Mouse (Mus musculus): Measurements from ENCODE around the gene Nudt11. TPM values are rescaled to one million over a fixed set of nuclear protein-coding genes. Genes with fewer than 3 reads are reported as not detected.

Gene Nudt11
- not detected for total RNA-seq (2023)

GRCm38 (mm10) chrX:6047066-6047935, at the start of gene Nudt11:
Nudt11 (plus strand) TSS chrX:6047453.

DNA sequence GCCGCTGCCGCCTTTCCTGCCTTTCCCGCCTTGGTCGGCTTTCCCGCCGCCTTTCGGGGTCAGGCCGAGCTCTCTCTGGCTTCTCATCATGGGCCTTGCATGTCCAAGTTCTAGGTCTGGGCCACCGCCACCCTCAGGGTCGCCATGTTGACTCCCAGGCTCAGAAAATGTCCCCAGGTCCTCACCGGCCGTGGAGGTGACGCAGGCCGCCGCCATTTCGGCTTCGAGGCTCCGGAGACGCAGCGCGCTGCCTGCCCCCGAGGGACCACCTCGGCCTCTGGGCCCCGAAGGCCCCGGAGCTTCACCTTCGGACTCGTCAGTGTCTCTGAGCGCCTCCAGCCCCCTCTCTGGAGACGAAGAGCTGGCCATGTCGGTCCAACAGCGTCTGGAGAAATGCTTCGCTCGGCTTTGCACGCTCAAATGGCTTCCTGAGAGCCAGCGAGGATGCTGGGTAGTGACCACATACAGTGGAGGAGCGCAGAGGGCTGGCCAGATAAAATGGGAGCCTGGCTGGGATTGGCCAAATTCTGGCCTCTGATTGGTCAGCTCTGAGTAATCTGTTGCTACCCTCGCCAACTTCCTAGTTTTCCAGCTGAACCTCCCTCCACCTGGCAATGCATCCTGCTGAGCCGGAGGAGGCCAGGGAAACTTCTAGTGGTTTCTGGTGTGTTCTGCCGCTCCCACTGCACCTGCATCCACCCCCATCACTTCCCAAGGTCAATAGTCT, 35.9 kb downstream of the Nudt11 start, which contains the start of gene AU022751:
Gene AU022751 (minus strand): TSS at position 466 of the 727 bp plus-strand sequence.

Other genes starting within 250 kb of the Nudt11 start
- gene AU022751, start 36.0 kb downstream of the Nudt11 start, total RNA-seq (2023) = not detected
- gene Nudt10, start 125.6 kb downstream of the Nudt11 start, total RNA-seq (2023) = not detected